Mouse (Mus musculus): Measurements from ENCODE around the gene Ift52.

- TF ChIP-seq USF1 (IDR thresholded peaks at IDR 0.05; ENCODE audit: low read depth) (no peak), TCF12 (IDR thresholded peaks at IDR 0.05; ENCODE audit: insufficient read depth, poor library complexity, severe bottlenecking) (no peak), POLR2A (IDR thresholded peaks at IDR 0.05; ENCODE audit: insufficient read length, low read depth) (no peak), MAX (IDR thresholded peaks at IDR 0.05; ENCODE audit: low read depth) (no peak), POLR2AphosphoS2 (IDR thresholded peaks at IDR 0.05; ENCODE audit: insufficient read length, low read depth) (no peak), MYOG (IDR thresholded peaks at IDR 0.05; ENCODE audit: control insufficient read depth in 1 of 3, insufficient read depth in 1 of 3, insufficient read length in 2 of 3, low read depth in 2 of 3) (no peak), E2F4 (IDR thresholded peaks at IDR 0.05; ENCODE audit: insufficient read depth) (no peak), SRF (IDR thresholded peaks at IDR 0.05; ENCODE audit: control insufficient read depth, insufficient read length, low read depth) (no peak), CEBPB (IDR thresholded peaks at IDR 0.05; ENCODE audit: insufficient read depth, poor library complexity, severe bottlenecking) (no peak)
Measured at GRCm38 (mm10) chr2:162976001-162976400, 41.2 kb upstream of the Ift52 start.
